Mouse (Mus musculus) forebrain, embryonic 16.5 days (tissue): ENCODE measurements around the gene Sema3b. TPM values are rescaled to one million over a fixed set of nuclear protein-coding genes. Genes with fewer than 3 reads are reported as not detected.

Experiments used
- ATAC-seq: fragments of 200-750 bp; cut with Nextera tagmentation; 2 replicates; pipeline ENCODE4 v1.8.0; 2017; ENCODE audit warnings: mild to moderate bottlenecking, moderate library complexity
- H3K27ac ChIP-seq: fragments of 300-500 bp; sonication (generic); 2 replicates; pipeline ENCODE4 v1.5.1; 2014; ENCODE audit warnings: low read length, control low read depth
- H3K27me3 ChIP-seq: fragments of 300-500 bp; sonication (generic); replicated peaks from 2 replicates; pipeline ENCODE4 v1.6.1; 2014; ENCODE audit warnings: low read length; ENCODE audit not compliant: control insufficient read depth, insufficient read depth
- H3K36me3 ChIP-seq: fragments of 300-500 bp; sonication (generic); 2 replicates; pipeline ENCODE4 v1.6.1; 2014; ENCODE audit not compliant: control insufficient read depth, insufficient read depth
- H3K4me1 ChIP-seq: fragments of 300-500 bp; sonication (generic); replicated peaks from 2 replicates; pipeline ENCODE4 v1.6.1; 2014; ENCODE audit warnings: low read length; ENCODE audit not compliant: control insufficient read depth, insufficient read depth
- H3K4me2 ChIP-seq: fragments of 300-500 bp; sonication (generic); 2 replicates; pipeline ENCODE4 v1.6.1; 2014; ENCODE audit warnings: mild to moderate bottlenecking, low read length, control low read depth
- H3K4me3 ChIP-seq: fragments of 300-500 bp; sonication (generic); replicated peaks from 2 replicates; pipeline ENCODE4 v1.5.1; 2014; ENCODE audit warnings: mild to moderate bottlenecking, low read length, control low read depth
- H3K9ac ChIP-seq: fragments of 300-500 bp; sonication (generic); replicated peaks from 2 replicates; pipeline ENCODE4 v1.6.1; 2014; ENCODE audit warnings: low read depth, low read length, control low read depth
- H3K9me3 ChIP-seq: fragments of 300-500 bp; sonication (generic); 2 replicates; pipeline ENCODE4 v1.6.1; 2016; ENCODE audit warnings: low read length; ENCODE audit not compliant: control insufficient read depth
- WGBS: fragments of 180-500 bp; shearing (Covaris S2); extraction: QIAGEN DNeasy Blood & Tissue Kit; methylation state at CpG from one replicate; pipeline ENCODE4 v1.1.7; 2014; 5-methylcytosine and 5-hydroxymethylcytosine counted together
- polyA plus RNA-seq: library from polyadenylated mRNA; unstranded; fragments of >200 nt; fragmentation: Nextera tagmentation; extraction: Ambion mirVana; gene quantifications from 2 replicates; pipeline ENCODE4 v1.2.1, GENCODE M21; 2015

Gene Sema3b
- polyA plus RNA-seq, 1 experiment from 2014 or later, result 3.0 TPM

GRCm38 (mm10) chr9:107629411-107629730 is 20.3 kb upstream of the Sema3b start:
- H3K36me3 ChIP-seq, result no peaks in the 10 kb centered on the region
- H3K27me3 ChIP-seq, result no peaks in the 10 kb centered on the region
- 0 out of 2 replicates have a peak overlapping the region, but pooled peaks have one; percentile 2 for H3K4me2 ChIP-seq
- peaks cover 78% of the 10 kb centered on the region for H3K4me1 ChIP-seq
- ATAC-seq, result no peak
- peak overlapping the region; percentile 20; the same call in 1 of the 2 replicates for H3K9ac ChIP-seq
- peak overlapping the region; percentile 88 for H3K27ac ChIP-seq
- no peaks in the 10 kb centered on the region for H3K9me3 ChIP-seq
- 29% methylated on average over 4 of the region's 4 CpGs for WGBS
- H3K4me3 ChIP-seq, result no peak overlapping the region

GRCm38 (mm10) chr9:107628721-107629410 is 19.8 kb upstream of the Sema3b start:
- Histone ChIP-seq H3K27me3 (no peaks in the 10 kb centered on the region), H3K4me2 (0 out of 2 replicates have a peak overlapping the region, but pooled peaks have one; percentile 2), H3K4me1 (peaks cover 76% of the 10 kb centered on the region), H3K9ac (peak overlapping the region; percentile 20), H3K9me3 (no peaks in the 10 kb centered on the region), H3K4me3 (no peak overlapping the region), H3K36me3 (no peaks in the 10 kb centered on the region), H3K27ac (peak overlapping the region; percentile 92)
- no peak for ATAC-seq
- 34% methylated on average over 14 of the region's 15 CpGs for WGBS

GRCm38 (mm10) chr9:107627387-107628255 is 18.6 kb upstream of the Sema3b start:
- Histone ChIP-seq H3K27me3 (no peaks in the 10 kb centered on the region), H3K4me2 (peak overlapping the region; percentile 25), H3K9me3 (no peaks in the 10 kb centered on the region), H3K9ac (peak overlapping the region; percentile 56), H3K36me3 (no peaks in the 10 kb centered on the region), H3K4me1 (peaks cover 70% of the 10 kb centered on the region), H3K4me3 (no peak overlapping the region), H3K27ac (peak overlapping the region; percentile 92)
- 12% methylated on average over 20 of the region's 20 CpGs for WGBS
- ATAC-seq, result no peak

GRCm38 (mm10) chr9:107626844-107627277 is 17.8 kb upstream of the Sema3b start:
- no peaks in the 10 kb centered on the region for H3K36me3 ChIP-seq
- peak overlapping the region; percentile 56 for H3K9ac ChIP-seq
- no peaks in the 10 kb centered on the region for H3K27me3 ChIP-seq
- peak overlapping the region; percentile 92 for H3K27ac ChIP-seq
- peak overlapping the region; percentile 14; the same call in 1 of the 2 replicates for H3K4me3 ChIP-seq
- peak overlapping the region; percentile 25 for H3K4me2 ChIP-seq
- WGBS, result 0% methylated on average over 2 of the region's 2 CpGs
- no peaks in the 10 kb centered on the region for H3K9me3 ChIP-seq
- ATAC-seq, result peak; percentile 73
- peaks cover 62% of the 10 kb centered on the region for H3K4me1 ChIP-seq

GRCm38 (mm10) chr9:107626158-107626843 is 17.3 kb upstream of the Sema3b start:
- ATAC-seq, result peak; percentile 59
- 29% methylated on average over 13 of the region's 15 CpGs for WGBS
- Histone ChIP-seq H3K27ac (peak overlapping the region; percentile 92), H3K4me3 (peak overlapping the region; percentile 14; the same call in 1 of the 2 replicates), H3K4me1 (peaks cover 57% of the 10 kb centered on the region), H3K4me2 (peak overlapping the region; percentile 25), H3K27me3 (no peaks in the 10 kb centered on the region), H3K9ac (peak overlapping the region; percentile 56), H3K9me3 (no peaks in the 10 kb centered on the region), H3K36me3 (no peaks in the 10 kb centered on the region)

GRCm38 (mm10) chr9:107625351-107626128 is 16.5 kb upstream of the Sema3b start:
- no peaks in the 10 kb centered on the region for H3K27me3 ChIP-seq
- H3K9me3 ChIP-seq, result no peaks in the 10 kb centered on the region
- no peak overlapping the region for H3K9ac ChIP-seq
- H3K36me3 ChIP-seq, result no peaks in the 10 kb centered on the region
- H3K4me3 ChIP-seq, result no peak overlapping the region
- WGBS, result 81% methylated on average over 12 of the region's 12 CpGs
- no peak overlapping the region for H3K4me2 ChIP-seq
- no peak for ATAC-seq
- H3K27ac ChIP-seq, result peak overlapping the region; percentile 92
- H3K4me1 ChIP-seq, result peaks cover 49% of the 10 kb centered on the region

- 87% methylated on average over 3 of the region's 3 CpGs for WGBS
- H3K27me3 ChIP-seq, result no peaks in the 10 kb centered on the region
- H3K9ac ChIP-seq, result no peak overlapping the region
- H3K27ac ChIP-seq, result no peak overlapping the region
- H3K9me3 ChIP-seq, result no peaks in the 10 kb centered on the region
- H3K4me2 ChIP-seq, result no peak overlapping the region
- ATAC-seq, result no peak
- H3K36me3 ChIP-seq, result no peaks in the 10 kb centered on the region
- peaks cover 43% of the 10 kb centered on the region for H3K4me1 ChIP-seq
- H3K4me3 ChIP-seq, result no peak overlapping the region
Measured at GRCm38 (mm10) chr9:107624951-107625350, 15.9 kb upstream of the Sema3b start.

GRCm38 (mm10) chr9:107624539-107624938 is 15.5 kb upstream of the Sema3b start:
- no peak overlapping the region for H3K9ac ChIP-seq
- 74% methylated on average over 5 of the region's 5 CpGs for WGBS
- H3K36me3 ChIP-seq, result no peaks in the 10 kb centered on the region
- peaks cover 39% of the 10 kb centered on the region for H3K4me1 ChIP-seq
- H3K9me3 ChIP-seq, result no peaks in the 10 kb centered on the region
- H3K4me3 ChIP-seq, result no peak overlapping the region
- ATAC-seq, result no peak
- no peak overlapping the region for H3K4me2 ChIP-seq
- no peaks in the 10 kb centered on the region for H3K27me3 ChIP-seq
- H3K27ac ChIP-seq, result no peak overlapping the region
